Mouse (Mus musculus) liver, adult 2 months (tissue): ENCODE data around the gene D630045J12Rik. TPM values are rescaled to one million over a fixed set of nuclear protein-coding genes. Genes with fewer than 3 reads are reported as not detected.
A peak's percentile ranks its signal among the peaks of the same experiment; 100 is the strongest.

Experiments used
- DNase-seq: peaks from one replicate; pipeline ENCODE4 v3.0.0-alpha.2; 2011; ENCODE audit warnings: low read depth, low spot score; ENCODE audit errors: extremely low read depth
- H3K27ac ChIP-seq: fragments of 200-500 bp; replicated peaks from 2 replicates; pipeline ENCODE4 v1.5.1; 2012; ENCODE audit warnings: low read depth, mild to moderate bottlenecking, control low read depth, inconsistent platforms, low read length; ENCODE audit not compliant: insufficient read depth
- H3K27me3 ChIP-seq: fragments of 200-500 bp; 2 replicates; pipeline ENCODE4 v1.6.1; 2012; ENCODE audit warnings: mild to moderate bottlenecking, moderate library complexity, low read length, inconsistent platforms; ENCODE audit not compliant: control insufficient read depth, insufficient read depth
- H3K36me3 ChIP-seq: fragments of 200-500 bp; 2 replicates; pipeline ENCODE4 v1.6.1; 2012; ENCODE audit warnings: low read length, inconsistent platforms; ENCODE audit not compliant: control insufficient read depth, insufficient read depth
- H3K4me1 ChIP-seq: fragments of 200-500 bp; 2 replicates; pipeline ENCODE4 v1.6.1; 2011; ENCODE audit warnings: low read length; ENCODE audit not compliant: control insufficient read depth, insufficient read depth
- H3K4me3 ChIP-seq: fragments of 200-500 bp; 2 replicates; pipeline ENCODE4 v1.5.1; 2011; ENCODE audit warnings: low read depth, mild to moderate bottlenecking, control low read depth, low read length, moderate library complexity; ENCODE audit not compliant: insufficient read depth
- H3K79me2 ChIP-seq: fragments of 200-500 bp; 2 replicates; pipeline ENCODE4 v1.6.1; 2012; ENCODE audit warnings: inconsistent platforms, mild to moderate bottlenecking, low read length, moderate library complexity; ENCODE audit not compliant: control insufficient read depth, insufficient read depth
- H3K9ac ChIP-seq: fragments of 200-500 bp; 2 replicates; pipeline ENCODE4 v1.6.1; 2012; ENCODE audit warnings: low read depth, mild to moderate bottlenecking, control low read depth, inconsistent platforms, low read length
- CTCF ChIP-seq: fragments of 200-500 bp; IDR thresholded peaks from 2 replicates; pipeline ENCODE4 v1.5.1; 2011; ENCODE audit warnings: low read depth, low read length, control low read depth
- POLR2A ChIP-seq: fragments of 200-500 bp; IDR thresholded peaks from 2 replicates; pipeline ENCODE4 v1.6.1; 2011; ENCODE audit warnings: low read length, control low read depth; ENCODE audit not compliant: insufficient read depth; ENCODE audit errors: extremely low read depth
- WGBS: fragments of 180-500 bp; shearing (Covaris S2); methylation state at CpG from one replicate; pipeline ENCODE4 v1.1.7; 2018; 5-methylcytosine and 5-hydroxymethylcytosine counted together
- polyA plus RNA-seq: library from polyadenylated mRNA; depleted of rRNA; stranded (reverse); fragments of >200 nt; gene quantifications from 2 replicates; pipeline ENCODE4 v1.2.3, GENCODE M21; 2012
- total RNA-seq: library from RNA; depleted of rRNA; stranded (reverse); fragments of >200 nt; gene quantifications from 2 replicates; pipeline ENCODE4 v1.2.3, GENCODE M21; 2014

The D630045J12Rik gene
- total and polyA plus RNA-seq, 2 experiments, result 0.46 to 1.3 TPM

- no peak overlapping the region for H3K9ac ChIP-seq
- H3K79me2 ChIP-seq, result no peaks in the 10 kb centered on the region
- H3K36me3 ChIP-seq, result no peaks in the 10 kb centered on the region
- H3K4me1 ChIP-seq, result no peaks in the 10 kb centered on the region
- 82% methylated on average over 11 of the region's 11 CpGs for WGBS
- no peaks in the 10 kb centered on the region for H3K27me3 ChIP-seq
- H3K4me3 ChIP-seq, result no peak overlapping the region
- H3K27ac ChIP-seq, result no peak overlapping the region
- TF ChIP-seq POLR2A (no peak), CTCF (no peak)
- DNase-seq, result no peak
Measured at GRCm38 (mm10) chr6:38292871-38293646, 39.2 kb upstream of the D630045J12Rik start.

GRCm38 (mm10) chr6:38284422-38284821 lies 30.6 kb upstream of the D630045J12Rik start:
- Histone ChIP-seq H3K4me3 (no peak overlapping the region), H3K79me2 (no peaks in the 10 kb centered on the region), H3K27me3 (no peaks in the 10 kb centered on the region), H3K4me1 (no peaks in the 10 kb centered on the region), H3K36me3 (no peaks in the 10 kb centered on the region), H3K9ac (no peak overlapping the region), H3K27ac (no peak overlapping the region)
- TF ChIP-seq CTCF, result no peak
- WGBS, result 98% methylated on average over 19 of the region's 19 CpGs
- DNase-seq, result no peak

- H3K27me3 ChIP-seq, result no peaks in the 10 kb centered on the region
- H3K27ac ChIP-seq, result no peak overlapping the region
- no peak overlapping the region for H3K4me3 ChIP-seq
- DNase-seq, result no peak
- peaks cover 3% of the 10 kb centered on the region for H3K4me1 ChIP-seq
- TF ChIP-seq POLR2A (no peak), CTCF (no peak)
- H3K9ac ChIP-seq, result no peak overlapping the region
- WGBS, result 77% methylated on average over 7 of the region's 7 CpGs
- H3K79me2 ChIP-seq, result no peaks in the 10 kb centered on the region
- no peaks in the 10 kb centered on the region for H3K36me3 ChIP-seq
Measured at GRCm38 (mm10) chr6:38264466-38264865, 10.7 kb upstream of the D630045J12Rik start.

DNA sequence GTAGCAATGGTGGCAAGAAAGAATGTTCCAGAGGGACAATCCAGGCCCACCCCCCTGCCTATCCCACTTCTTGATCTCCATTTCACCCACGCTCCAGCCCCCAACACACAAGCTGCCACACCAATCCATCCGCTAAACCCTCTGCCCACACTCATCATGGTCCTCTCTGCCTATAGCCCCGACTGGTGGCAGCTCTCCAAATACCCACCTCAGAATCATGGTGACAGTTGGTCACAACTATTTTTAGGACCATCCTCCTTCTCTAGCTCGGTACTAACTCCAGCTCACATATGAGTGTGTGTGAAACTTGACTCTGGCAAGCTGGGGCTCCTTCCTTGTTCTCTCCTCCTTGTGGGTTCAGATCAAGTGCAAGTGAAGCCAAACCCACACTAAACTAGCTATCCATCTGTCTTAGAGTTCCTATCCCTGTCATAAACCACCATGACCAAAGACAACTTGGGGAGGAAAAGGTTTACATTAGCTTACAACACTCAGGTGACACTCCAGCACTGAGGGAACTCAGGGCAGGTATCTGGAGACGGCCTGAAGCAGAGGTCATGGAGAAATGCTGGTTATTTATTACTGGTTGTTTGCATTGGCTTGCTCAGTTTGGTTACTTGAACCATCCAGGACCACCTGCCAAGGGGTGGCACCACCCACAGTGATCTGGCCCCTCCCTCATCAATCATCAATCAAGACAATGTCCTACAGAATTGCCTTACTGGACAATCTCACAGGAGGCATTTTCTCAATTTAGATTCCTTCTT lies 9.8 kb upstream of the D630045J12Rik start:
- DNase-seq, result peak; percentile 88
- no peaks in the 10 kb centered on the region for H3K36me3 ChIP-seq
- no peaks in the 10 kb centered on the region for H3K27me3 ChIP-seq
- H3K27ac ChIP-seq, result no peak overlapping the region
- no peak overlapping the region for H3K4me3 ChIP-seq
- H3K4me1 ChIP-seq, result peaks cover 3% of the 10 kb centered on the region
- H3K9ac ChIP-seq, result no peak overlapping the region
- WGBS, result 68% methylated on average over 5 of the region's 5 CpGs
- no peak for TF ChIP-seq POLR2A
- TF ChIP-seq CTCF, result no peak
- no peaks in the 10 kb centered on the region for H3K79me2 ChIP-seq

GRCm38 (mm10) chr6:38261877-38262276 lies 8.1 kb upstream of the D630045J12Rik start:
- no peaks in the 10 kb centered on the region for H3K27me3 ChIP-seq
- H3K4me3 ChIP-seq, result no peak overlapping the region
- TF ChIP-seq CTCF (0 out of 2 replicates have a peak, but pooled peaks have one; percentile 7), POLR2A (no peak)
- no peak overlapping the region for H3K27ac ChIP-seq
- peaks cover 3% of the 10 kb centered on the region for H3K4me1 ChIP-seq
- H3K9ac ChIP-seq, result no peak overlapping the region
- no peak for DNase-seq
- H3K36me3 ChIP-seq, result no peaks in the 10 kb centered on the region
- 84% methylated on average over 4 of the region's 4 CpGs for WGBS
- H3K79me2 ChIP-seq, result no peaks in the 10 kb centered on the region
